Mouse (Mus musculus): ENCODE measurements around the gene Dnajc5. TPM values are rescaled to one million over a fixed set of nuclear protein-coding genes. Genes with fewer than 3 reads are reported as not detected.

Gene Dnajc5
- polyA plus RNA-seq, 1 experiment: 55.5 TPM

GRCm38 (mm10) chr2:181520936-181521227, 597 bp downstream of the Dnajc5 start:
- no peak for DNase-seq
- TF ChIP-seq POLR2A (IDR thresholded peaks at IDR 0.05; ENCODE audit: low read depth, low read length): no peak
- no peak for TF ChIP-seq CTCF (conservative IDR thresholded peaks at IDR 0.05; ENCODE audit: insufficient read depth, insufficient read length, low read depth, low read length)
- under 1% methylated on average over 17 of the region's 17 CpGs for WGBS
- no peaks in the 10 kb centered on the region; the same call in 1 of the 2 replicates for H3K36me3 ChIP-seq (ENCODE audit: control insufficient read depth, insufficient read depth, low read length)
- H3K4me1 ChIP-seq (ENCODE audit: control insufficient read depth, insufficient read depth, low read length): peaks cover 22% of the 10 kb centered on the region
- no peaks in the 10 kb centered on the region for H3K27me3 ChIP-seq (replicated peaks; ENCODE audit: control insufficient read depth, insufficient read depth, low read length)
- peak overlapping the region; percentile 87 for H3K4me3 ChIP-seq (ENCODE audit: insufficient read depth, low read depth, low read length)
- peak overlapping the region; percentile 93 for H3K27ac ChIP-seq (ENCODE audit: insufficient read depth, low read depth, low read length)

GRCm38 (mm10) chr2:181521491-181521890, 1.2 kb downstream of the Dnajc5 start:
- WGBS: 18% methylated on average over 10 of the region's 10 CpGs
- DNase-seq: no peak

GRCm38 (mm10) chr2:181522811-181523210, 2.5 kb downstream of the Dnajc5 start:
- Histone ChIP-seq H3K4me1 (ENCODE audit: control insufficient read depth, insufficient read depth, low read length) (peaks cover 22% of the 10 kb centered on the region), H3K4me3 (ENCODE audit: insufficient read depth, low read depth, low read length) (no peak overlapping the region), H3K36me3 (ENCODE audit: control insufficient read depth, insufficient read depth, low read length) (no peaks in the 10 kb centered on the region), H3K27ac (ENCODE audit: insufficient read depth, low read depth, low read length) (no peak overlapping the region), H3K27me3 (replicated peaks; ENCODE audit: control insufficient read depth, insufficient read depth, low read length) (no peaks in the 10 kb centered on the region)
- peak; percentile 50 for TF ChIP-seq CTCF (conservative IDR thresholded peaks at IDR 0.05; ENCODE audit: insufficient read depth, insufficient read length, low read depth, low read length)
- no peak for TF ChIP-seq POLR2A (IDR thresholded peaks at IDR 0.05; ENCODE audit: low read depth, low read length)
- DNase-seq: peak; percentile 47
- WGBS: 67% methylated on average over 5 of the region's 5 CpGs

More at GRCm38 (mm10) chr2:181521491-181521890, 1.2 kb downstream of the Dnajc5 start:
- H3K27ac ChIP-seq (ENCODE audit: insufficient read depth, low read depth, low read length): no peak overlapping the region
- no peaks in the 10 kb centered on the region for H3K36me3 ChIP-seq (ENCODE audit: control insufficient read depth, insufficient read depth, low read length)
- TF ChIP-seq POLR2A (IDR thresholded peaks at IDR 0.05; ENCODE audit: low read depth, low read length): no peak
- TF ChIP-seq CTCF (conservative IDR thresholded peaks at IDR 0.05; ENCODE audit: insufficient read depth, insufficient read length, low read depth, low read length): no peak
- H3K4me3 ChIP-seq (ENCODE audit: insufficient read depth, low read depth, low read length): peak overlapping the region; percentile 87
- H3K27me3 ChIP-seq (replicated peaks; ENCODE audit: control insufficient read depth, insufficient read depth, low read length): no peaks in the 10 kb centered on the region
- H3K4me1 ChIP-seq (ENCODE audit: control insufficient read depth, insufficient read depth, low read length): peaks cover 22% of the 10 kb centered on the region

- Histone ChIP-seq H3K27me3 (replicated peaks; ENCODE audit: control insufficient read depth, insufficient read depth, low read length) (no peaks in the 10 kb centered on the region), H3K36me3 (ENCODE audit: control insufficient read depth, insufficient read depth, low read length) (no peaks in the 10 kb centered on the region), H3K27ac (ENCODE audit: insufficient read depth, low read depth, low read length) (peak overlapping the region; percentile 11; the same call in 1 of the 2 replicates), H3K4me1 (ENCODE audit: control insufficient read depth, insufficient read depth, low read length) (peaks cover 16% of the 10 kb centered on the region; the same call in 1 of the 2 replicates), H3K4me3 (ENCODE audit: insufficient read depth, low read depth, low read length) (no peak overlapping the region)
- 35% methylated on average over 5 of the region's 5 CpGs for WGBS
- TF ChIP-seq CTCF (conservative IDR thresholded peaks at IDR 0.05; ENCODE audit: insufficient read depth, insufficient read length, low read depth, low read length) (no peak), POLR2A (IDR thresholded peaks at IDR 0.05; ENCODE audit: low read depth, low read length) (no peak)
- peak; percentile 21 for DNase-seq
These were observed 5.2 kb downstream of the Dnajc5 start for GRCm38 (mm10) chr2:181525526-181525925.

- H3K36me3 ChIP-seq (ENCODE audit: control insufficient read depth, insufficient read depth, low read length): no peaks in the 10 kb centered on the region
- TF ChIP-seq POLR2A (IDR thresholded peaks at IDR 0.05; ENCODE audit: low read depth, low read length) (no peak), CTCF (conservative IDR thresholded peaks at IDR 0.05; ENCODE audit: insufficient read depth, insufficient read length, low read depth, low read length) (no peak)
- no peaks in the 10 kb centered on the region for H3K27me3 ChIP-seq (replicated peaks; ENCODE audit: control insufficient read depth, insufficient read depth, low read length)
- H3K4me3 ChIP-seq (ENCODE audit: insufficient read depth, low read depth, low read length): no peak overlapping the region
- no peak overlapping the region for H3K27ac ChIP-seq (ENCODE audit: insufficient read depth, low read depth, low read length)
- peak; percentile 38 for DNase-seq
- WGBS: 36% methylated on average over 1 of the region's 1 CpGs
- peaks cover 11% of the 10 kb centered on the region; the same call in 1 of the 2 replicates for H3K4me1 ChIP-seq (ENCODE audit: control insufficient read depth, insufficient read depth, low read length)
These were observed 8.8 kb downstream of the Dnajc5 start for GRCm38 (mm10) chr2:181529076-181529475.

- 97% methylated on average over 3 of the region's 3 CpGs for WGBS
- H3K36me3 ChIP-seq (ENCODE audit: control insufficient read depth, insufficient read depth, low read length): no peaks in the 10 kb centered on the region
- no peak for DNase-seq
These were observed 12.3 kb downstream of the Dnajc5 start for GRCm38 (mm10) chr2:181532589-181532988.

GRCm38 (mm10) chr2:181536410-181536809, 16.1 kb downstream of the Dnajc5 start:
- TF ChIP-seq POLR2A (IDR thresholded peaks at IDR 0.05; ENCODE audit: low read depth, low read length): no peak
- no peak for TF ChIP-seq CTCF (conservative IDR thresholded peaks at IDR 0.05; ENCODE audit: insufficient read depth, insufficient read length, low read depth, low read length)
- WGBS: 48% methylated on average over 2 of the region's 2 CpGs

More at GRCm38 (mm10) chr2:181532589-181532988, 12.3 kb downstream of the Dnajc5 start:
- Histone ChIP-seq H3K27me3 (replicated peaks; ENCODE audit: control insufficient read depth, insufficient read depth, low read length) (no peaks in the 10 kb centered on the region), H3K4me3 (ENCODE audit: insufficient read depth, low read depth, low read length) (no peak overlapping the region), H3K4me1 (ENCODE audit: control insufficient read depth, insufficient read depth, low read length) (peaks cover 9% of the 10 kb centered on the region; the same call in 1 of the 2 replicates), H3K27ac (ENCODE audit: insufficient read depth, low read depth, low read length) (no peak overlapping the region)
- no peak for TF ChIP-seq POLR2A (IDR thresholded peaks at IDR 0.05; ENCODE audit: low read depth, low read length)
- TF ChIP-seq CTCF (conservative IDR thresholded peaks at IDR 0.05; ENCODE audit: insufficient read depth, insufficient read length, low read depth, low read length): no peak

More at GRCm38 (mm10) chr2:181536410-181536809, 16.1 kb downstream of the Dnajc5 start:
- no peaks in the 10 kb centered on the region for H3K36me3 ChIP-seq (ENCODE audit: control insufficient read depth, insufficient read depth, low read length)
- no peak overlapping the region for H3K4me3 ChIP-seq (ENCODE audit: insufficient read depth, low read depth, low read length)
- no peak for DNase-seq
- no peak overlapping the region for H3K27ac ChIP-seq (ENCODE audit: insufficient read depth, low read depth, low read length)
- H3K4me1 ChIP-seq (ENCODE audit: control insufficient read depth, insufficient read depth, low read length): peaks cover 13% of the 10 kb centered on the region; the same call in 1 of the 2 replicates
- no peaks in the 10 kb centered on the region for H3K27me3 ChIP-seq (replicated peaks; ENCODE audit: control insufficient read depth, insufficient read depth, low read length)
